Mouse (Mus musculus): ENCODE measurements at regions not wholly inside any gene's neighbourhood (a gene's known extent, or its start where the extent isn't known, plus 50 kb on each side); places are given as distances from the start of the nearest gene placed in this dataset.
"Not testable (repeated sequence)": the region's sequence is repeated elsewhere in the genome, so short reads cannot be mapped to it uniquely, and the experiment has no call there.

GRCm38 (mm10) chr10:7390239-7391091 lies 83.0 kb downstream of the Ulbp1 start:
- Histone ChIP-seq H3K36me3 (no peaks in the 10 kb centered on the region), H3K4me3 (peak overlapping the region; percentile 68), H3K4me1 (peaks cover 28% of the 10 kb centered on the region), H3K9me3 (replicated peaks) (peaks cover 13% of the 10 kb centered on the region; the same call in 1 of the 2 replicates), H3K27ac (replicated peaks) (0 out of 2 replicates have a peak overlapping the region, but pooled peaks have one; percentile 17), H3K27me3 (ENCODE audit: low read depth, poor library complexity, severe bottlenecking) (peaks cover 54% of the 10 kb centered on the region)
- 7% methylated on average over 49 of the region's 49 CpGs for WGBS
- peak; percentile 64 for DNase-seq (ENCODE audit: low spot score)

GRCm38 (mm10) chr10:7358791-7359190 lies 114.6 kb downstream of the Ulbp1 start:
- WGBS, result 69% methylated on average over 3 of the region's 3 CpGs
- H3K4me3 ChIP-seq; DNase-seq (ENCODE audit: low spot score); H3K27me3 ChIP-seq (ENCODE audit: low read depth, poor library complexity, severe bottlenecking); H3K27ac ChIP-seq (replicated peaks); H3K4me1 ChIP-seq; H3K9me3 ChIP-seq (replicated peaks); H3K36me3 ChIP-seq: not testable (repeated sequence)

GRCm38 (mm10) chr10:7344290-7344689 lies 129.1 kb downstream of the Ulbp1 start:
- DNase-seq (ENCODE audit: low spot score); H3K27ac ChIP-seq (replicated peaks); H3K9me3 ChIP-seq (replicated peaks); H3K27me3 ChIP-seq (ENCODE audit: low read depth, poor library complexity, severe bottlenecking); H3K4me1 ChIP-seq; H3K4me3 ChIP-seq; H3K36me3 ChIP-seq: not testable (repeated sequence)
- 93% methylated on average over 13 of the region's 13 CpGs for WGBS

GRCm38 (mm10) chr10:7343736-7344135 lies 129.7 kb downstream of the Ulbp1 start:
- H3K4me1 ChIP-seq; H3K36me3 ChIP-seq; H3K27me3 ChIP-seq (ENCODE audit: low read depth, poor library complexity, severe bottlenecking); H3K27ac ChIP-seq (replicated peaks); H3K9me3 ChIP-seq (replicated peaks); H3K4me3 ChIP-seq; DNase-seq (ENCODE audit: low spot score): not testable (repeated sequence)
- 96% methylated on average over 8 of the region's 8 CpGs for WGBS

GRCm38 (mm10) chr10:7333077-7333747 lies 121.2 kb upstream of the Cnksr3 start:
- no peaks in the 10 kb centered on the region for H3K9me3 ChIP-seq (replicated peaks)
- no peak overlapping the region for H3K27ac ChIP-seq (replicated peaks)
- no peaks in the 10 kb centered on the region for H3K4me1 ChIP-seq
- H3K36me3 ChIP-seq, result no peaks in the 10 kb centered on the region
- peak; percentile 77 for DNase-seq (ENCODE audit: low spot score)
- H3K4me3 ChIP-seq, result no peak overlapping the region
- H3K27me3 ChIP-seq (ENCODE audit: low read depth, poor library complexity, severe bottlenecking), result no peaks in the 10 kb centered on the region
- 41% methylated on average over 11 of the region's 11 CpGs for WGBS

- H3K27me3 ChIP-seq (ENCODE audit: low read depth, poor library complexity, severe bottlenecking), result no peaks in the 10 kb centered on the region
- DNase-seq (ENCODE audit: low spot score), result no peak
- H3K27ac ChIP-seq (replicated peaks), result no peak overlapping the region
- WGBS, result 35% methylated on average over 3 of the region's 3 CpGs
- H3K4me3 ChIP-seq, result no peak overlapping the region
- no peaks in the 10 kb centered on the region for H3K36me3 ChIP-seq
- H3K4me1 ChIP-seq, result no peaks in the 10 kb centered on the region
- H3K9me3 ChIP-seq (replicated peaks), result no peaks in the 10 kb centered on the region
Measured at GRCm38 (mm10) chr10:7328262-7328661, 116.2 kb upstream of the Cnksr3 start.

GRCm38 (mm10) chr10:7327046-7327445 lies 115.0 kb upstream of the Cnksr3 start:
- not testable (repeated sequence) for H3K27ac ChIP-seq (replicated peaks); H3K36me3 ChIP-seq; H3K4me1 ChIP-seq; H3K9me3 ChIP-seq (replicated peaks); H3K27me3 ChIP-seq (ENCODE audit: low read depth, poor library complexity, severe bottlenecking); DNase-seq (ENCODE audit: low spot score); H3K4me3 ChIP-seq
- WGBS, result 93% methylated on average over 3 of the region's 3 CpGs

GRCm38 (mm10) chr10:7325074-7325473 lies 113.0 kb upstream of the Cnksr3 start:
- 80% methylated on average over 4 of the region's 4 CpGs for WGBS
- no peaks in the 10 kb centered on the region for H3K9me3 ChIP-seq (replicated peaks)
- no peaks in the 10 kb centered on the region for H3K36me3 ChIP-seq
- H3K4me1 ChIP-seq, result no peaks in the 10 kb centered on the region
- no peak for DNase-seq (ENCODE audit: low spot score)
- no peaks in the 10 kb centered on the region for H3K27me3 ChIP-seq (ENCODE audit: low read depth, poor library complexity, severe bottlenecking)
- H3K4me3 ChIP-seq, result no peak overlapping the region
- H3K27ac ChIP-seq (replicated peaks), result no peak overlapping the region

GRCm38 (mm10) chr10:7323258-7323657 lies 111.2 kb upstream of the Cnksr3 start:
- no peak overlapping the region for H3K27ac ChIP-seq (replicated peaks)
- no peak overlapping the region for H3K4me3 ChIP-seq
- WGBS, result 36% methylated on average over 3 of the region's 3 CpGs
- no peaks in the 10 kb centered on the region for H3K36me3 ChIP-seq
- H3K9me3 ChIP-seq (replicated peaks), result no peaks in the 10 kb centered on the region
- H3K27me3 ChIP-seq (ENCODE audit: low read depth, poor library complexity, severe bottlenecking), result no peaks in the 10 kb centered on the region
- H3K4me1 ChIP-seq, result no peaks in the 10 kb centered on the region
- no peak for DNase-seq (ENCODE audit: low spot score)

GRCm38 (mm10) chr10:7309927-7310326 lies 97.9 kb upstream of the Cnksr3 start:
- Histone ChIP-seq H3K27me3 (ENCODE audit: low read depth, poor library complexity, severe bottlenecking) (no peaks in the 10 kb centered on the region), H3K4me1 (no peaks in the 10 kb centered on the region), H3K36me3 (no peaks in the 10 kb centered on the region), H3K27ac (replicated peaks) (no peak overlapping the region), H3K9me3 (replicated peaks) (no peaks in the 10 kb centered on the region), H3K4me3 (no peak overlapping the region)
- DNase-seq (ENCODE audit: low spot score), result no peak
- WGBS, result 84% methylated on average over 3 of the region's 3 CpGs

- not testable (repeated sequence) for DNase-seq (ENCODE audit: low spot score); H3K9me3 ChIP-seq (replicated peaks); H3K4me1 ChIP-seq; H3K27ac ChIP-seq (replicated peaks); H3K4me3 ChIP-seq; H3K27me3 ChIP-seq (ENCODE audit: low read depth, poor library complexity, severe bottlenecking); H3K36me3 ChIP-seq
- 78% methylated on average over 3 of the region's 3 CpGs for WGBS
Measured at GRCm38 (mm10) chr10:7305881-7306280, 93.8 kb upstream of the Cnksr3 start.

- Histone ChIP-seq H3K36me3 (no peaks in the 10 kb centered on the region), H3K4me3 (no peak overlapping the region), H3K27ac (replicated peaks) (no peak overlapping the region), H3K9me3 (replicated peaks) (no peaks in the 10 kb centered on the region), H3K4me1 (no peaks in the 10 kb centered on the region), H3K27me3 (ENCODE audit: low read depth, poor library complexity, severe bottlenecking) (no peaks in the 10 kb centered on the region)
- no peak for DNase-seq (ENCODE audit: low spot score)
- 90% methylated on average over 7 of the region's 7 CpGs for WGBS
Measured at GRCm38 (mm10) chr10:7298377-7298776, 86.3 kb upstream of the Cnksr3 start.

GRCm38 (mm10) chr10:7295921-7296320 lies 83.9 kb upstream of the Cnksr3 start:
- Histone ChIP-seq H3K4me1 (no peaks in the 10 kb centered on the region), H3K27me3 (ENCODE audit: low read depth, poor library complexity, severe bottlenecking) (no peaks in the 10 kb centered on the region), H3K4me3 (no peak overlapping the region), H3K36me3 (no peaks in the 10 kb centered on the region), H3K9me3 (replicated peaks) (no peaks in the 10 kb centered on the region), H3K27ac (replicated peaks) (no peak overlapping the region)
- WGBS, result 97% methylated on average over 5 of the region's 5 CpGs
- DNase-seq (ENCODE audit: low spot score), result no peak

All from midbrain, embryonic 10.5 days (tissue).